Mouse (Mus musculus) brain, embryonic 14.5 days (tissue): ENCODE data around the gene Cct7. TPM values are rescaled to one million over a fixed set of nuclear protein-coding genes. Genes with fewer than 3 reads are reported as not detected.
A peak's percentile ranks its signal among the peaks of the same experiment; 100 is the strongest.

ENCODE experiments used
- DNase-seq: peaks from one replicate; pipeline ENCODE4 v3.0.0-alpha.2; 2011; ENCODE audit warnings: low read depth
- CTCF ChIP-seq: fragments of 200-500 bp; IDR thresholded peaks from 2 replicates; pipeline ENCODE4 v1.5.1; 2012; ENCODE audit warnings: inconsistent platforms, mild to moderate bottlenecking, moderate library complexity, borderline replicate concordance; ENCODE audit not compliant: insufficient read depth, insufficient read length; ENCODE audit errors: extremely low read depth
- POLR2A ChIP-seq: fragments of 200-500 bp; IDR thresholded peaks from 2 replicates; pipeline ENCODE4 v1.6.1; 2012; ENCODE audit warnings: mild to moderate bottlenecking, inconsistent platforms, borderline replicate concordance; ENCODE audit not compliant: poor library complexity, insufficient read depth, insufficient read length, severe bottlenecking; ENCODE audit errors: extremely low read depth
- polyA plus RNA-seq: library from polyadenylated mRNA; depleted of rRNA; stranded (reverse); fragments of >200 nt; gene quantifications from 2 replicates; pipeline ENCODE4 v1.2.3, GENCODE M21; 2012

Cct7 gene
- polyA plus RNA-seq, 1 experiment = 319 TPM

GRCm38 (mm10) chr6:85500416-85500815, 49.1 kb downstream of the Cct7 start:
- no peak for DNase-seq
- TF ChIP-seq POLR2A = no peak

GRCm38 (mm10) chr6:85501571-85502102, 50.3 kb downstream of the Cct7 start:
- TF ChIP-seq CTCF = peak; percentile 13; the same call in 1 of the 2 replicates
- no peak for TF ChIP-seq POLR2A
- peak; percentile 25 for DNase-seq

- TF ChIP-seq CTCF = no peak
- no peak for TF ChIP-seq POLR2A
- peak; percentile 63 for DNase-seq
Measured at GRCm38 (mm10) chr6:85502103-85502910, 51.0 kb downstream of the Cct7 start.

- TF ChIP-seq POLR2A (peak; percentile 47; the same call in 1 of the 2 replicates), CTCF (no peak)
- peak; percentile 88 for DNase-seq
Measured at GRCm38 (mm10) chr6:85502911-85503250, 51.6 kb downstream of the Cct7 start, which contains the start of gene Fbxo41. Gene Fbxo41, minus strand, starts transcription at chr6:85502994.

- TF ChIP-seq POLR2A (no peak), CTCF (no peak)
- DNase-seq = peak; percentile 34
Measured at GRCm38 (mm10) chr6:85504908-85505307, 53.6 kb downstream of the Cct7 start.

GRCm38 (mm10) chr6:85508602-85509001, 57.3 kb downstream of the Cct7 start:
- TF ChIP-seq POLR2A (no peak), CTCF (no peak)
- no peak for DNase-seq

- DNase-seq = peak; percentile 80
- TF ChIP-seq CTCF (peak; percentile 70), POLR2A (no peak)
Measured at GRCm38 (mm10) chr6:85510476-85510875, 59.2 kb downstream of the Cct7 start.

GRCm38 (mm10) chr6:85511286-85512055, 60.2 kb downstream of the Cct7 start:
- TF ChIP-seq CTCF = no peak
- no peak for TF ChIP-seq POLR2A
- peak; percentile 42 for DNase-seq

- TF ChIP-seq CTCF (no peak), POLR2A (no peak)
- no peak for DNase-seq
Measured at GRCm38 (mm10) chr6:85512056-85512440, 60.7 kb downstream of the Cct7 start.

GRCm38 (mm10) chr6:85512577-85513530, 61.5 kb downstream of the Cct7 start:
- peak; percentile 14 for DNase-seq
- TF ChIP-seq POLR2A (no peak), CTCF (no peak)
